Mouse (Mus musculus) spleen, adult 2 months (tissue): ENCODE results near the gene Il11ra1.

Experiments
- CTCF ChIP-seq: fragments of 200-500 bp; IDR thresholded peaks from 2 replicates; pipeline ENCODE4 v1.5.1; 2011; ENCODE audit warnings: mild to moderate bottlenecking, inconsistent platforms; ENCODE audit not compliant: insufficient read depth, insufficient read length, insufficient replicate concordance; ENCODE audit errors: extremely low read depth
- POLR2A ChIP-seq: fragments of 200-500 bp; IDR thresholded peaks from 2 replicates; pipeline ENCODE4 v1.6.1; 2011; ENCODE audit warnings: low read depth, low read length, inconsistent platforms

DNA sequence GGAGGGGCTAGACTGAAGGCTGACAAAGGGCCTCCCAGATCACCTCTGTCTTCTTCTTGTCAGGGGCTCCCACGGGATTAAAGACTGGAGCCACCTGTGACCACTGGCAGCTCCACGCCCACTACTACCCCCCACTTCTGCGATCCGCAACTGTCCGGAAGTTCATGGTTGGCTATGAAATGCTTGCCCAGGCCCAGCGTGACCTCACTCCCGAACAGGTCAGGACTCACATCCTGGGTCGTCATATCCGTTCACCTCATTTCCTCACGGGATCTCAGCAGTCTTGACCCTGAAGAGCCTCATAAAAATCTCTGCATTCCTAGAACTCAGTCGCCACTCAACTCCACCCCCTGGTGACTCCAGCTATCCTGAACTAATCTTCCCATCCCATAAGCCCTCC, 58.2 kb downstream of the Il11ra1 start:
- no peak for TF ChIP-seq CTCF
- TF ChIP-seq POLR2A = no peak
